Mouse (Mus musculus): ENCODE data around the gene Scgb2b19. TPM values are rescaled to one million over a fixed set of nuclear protein-coding genes. Genes with fewer than 3 reads are reported as not detected.
"Not testable (repeated sequence)": the region's sequence is repeated elsewhere in the genome, so short reads cannot be mapped to it uniquely, and the experiment has no call there.

Scgb2b19 gene
- not detected for total RNA-seq (2021)
- long read RNA-seq, experiment 1 = 0 reads
- long read RNA-seq, experiment 2 = 0 reads

DNA sequence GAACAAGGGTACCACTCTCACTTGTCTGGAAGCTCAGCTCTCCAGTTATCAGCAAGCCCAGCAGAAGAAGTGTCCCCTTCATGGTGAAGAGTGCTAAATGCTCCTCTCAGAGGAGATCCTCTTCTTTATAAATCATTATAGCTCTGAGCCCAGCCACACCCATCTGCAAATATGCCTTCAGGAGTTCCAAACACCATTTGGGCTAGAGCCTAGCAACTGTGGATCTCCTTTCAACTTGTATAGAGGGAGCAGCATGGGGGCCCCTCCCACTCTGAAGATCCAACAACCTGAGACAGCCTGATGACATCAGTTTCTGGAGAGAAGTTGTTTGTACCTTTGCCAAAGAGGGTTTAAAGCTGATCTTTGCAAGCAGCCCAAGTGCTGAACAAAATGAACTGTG lies at the start of gene Scgb2b19:
Gene Scgb2b19 (minus strand): TSS at position 101 of the 400 bp plus-strand sequence.
- DNase-seq (ENCODE audit: low spot score in 2 of 2) = not testable (repeated sequence)

DNA sequence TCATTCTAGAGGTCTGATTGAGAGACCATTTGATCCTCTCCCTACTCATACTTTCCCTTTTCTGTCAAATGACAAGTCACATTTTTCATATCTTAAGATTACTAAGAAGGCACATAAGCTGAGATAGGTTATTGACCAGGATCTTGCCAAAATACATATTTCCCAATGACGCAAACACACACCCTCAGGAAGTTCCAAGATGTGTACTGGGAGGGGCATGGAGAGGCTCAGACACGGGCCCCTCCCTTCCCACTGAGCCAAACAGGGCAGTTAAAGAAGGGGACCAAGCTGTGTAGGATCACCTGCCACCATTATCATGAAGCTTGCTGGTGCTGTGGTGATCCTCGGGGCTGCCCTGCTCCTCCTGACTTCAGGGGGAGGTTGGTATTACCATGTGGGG lies 6.9 kb upstream of the Scgb2b19 start, which contains the start of gene Scgb1b19:
Gene Scgb1b19 (plus strand): TSS at position 301 of the 400 bp plus-strand sequence.
- DNase-seq (ENCODE audit: low spot score in 2 of 2) = not testable (repeated sequence)

Other genes starting within 250 kb of the Scgb2b19 start
- not detected for gene Scgb2b17, start 223.8 kb downstream of the Scgb2b19 start, total RNA-seq (2021)
- not detected for gene Scgb1b17, start 216.9 kb downstream of the Scgb2b19 start, total RNA-seq (2021)
- not detected for gene Scgb2b18, start 106.5 kb downstream of the Scgb2b19 start, total RNA-seq (2021)
- not detected for gene Scgb1b18, start 94.8 kb downstream of the Scgb2b19 start, total RNA-seq (2021)
- gene Scgb1b19, start 7.0 kb upstream of the Scgb2b19 start, total RNA-seq (2021) = not detected
- not detected for gene Scgb2b20, start 86.0 kb upstream of the Scgb2b19 start, total RNA-seq (2021)
- gene Scgb1b20, start 92.9 kb upstream of the Scgb2b19 start, total RNA-seq (2021) = not detected
- gene Scgb2b21, start 240.1 kb upstream of the Scgb2b19 start, total RNA-seq (2021) = not detected